Mouse (Mus musculus) MEL-GATA-1-ER (cell line): ENCODE data around the gene Fam168a.
A peak's percentile ranks its signal among the peaks of the same experiment; 100 is the strongest.
"Not testable (repeated sequence)": the region's sequence is repeated elsewhere in the genome, so short reads cannot be mapped to it uniquely, and the experiment has no call there.

Experiments used
- DNase-seq: peaks from one replicate; pipeline ENCODE4 v3.0.0-alpha.2; 2012; ENCODE audit warnings: low read depth; ENCODE audit errors: extremely low read depth

Gene Fam168a

GRCm38 (mm10) chr7:100837701-100838100 lies 131.3 kb downstream of the Fam168a start:
- DNase-seq = no peak

GRCm38 (mm10) chr7:100839632-100840402 lies 133.4 kb downstream of the Fam168a start:
- DNase-seq = no peak

GRCm38 (mm10) chr7:100840906-100841305 lies 134.5 kb downstream of the Fam168a start:
- no peak for DNase-seq

- DNase-seq = no peak
Measured at GRCm38 (mm10) chr7:100841608-100842007, 135.2 kb downstream of the Fam168a start.

- DNase-seq = no peak
Measured at GRCm38 (mm10) chr7:100842175-100842574, 135.7 kb downstream of the Fam168a start.

GRCm38 (mm10) chr7:100843866-100844265 lies 137.4 kb downstream of the Fam168a start:
- DNase-seq = no peak

- peak; percentile 94 for DNase-seq
Measured at GRCm38 (mm10) chr7:100844385-100845025, 138.1 kb downstream of the Fam168a start.

- DNase-seq = no peak
Measured at GRCm38 (mm10) chr7:100845026-100845400, 138.6 kb downstream of the Fam168a start.

- peak; percentile 87 for DNase-seq
Measured at GRCm38 (mm10) chr7:100845412-100845811, 139.0 kb downstream of the Fam168a start.

- DNase-seq = not testable (repeated sequence)
Measured at GRCm38 (mm10) chr7:100846033-100846432, 139.6 kb downstream of the Fam168a start.

GRCm38 (mm10) chr7:100847131-100847530 lies 140.7 kb downstream of the Fam168a start:
- DNase-seq = no peak

- DNase-seq = no peak
Measured at GRCm38 (mm10) chr7:100848744-100849143, 142.3 kb downstream of the Fam168a start.

GRCm38 (mm10) chr7:100849508-100849907 lies 143.1 kb downstream of the Fam168a start:
- DNase-seq = no peak

GRCm38 (mm10) chr7:100851481-100852356 lies 145.3 kb downstream of the Fam168a start:
- DNase-seq = no peak

- no peak for DNase-seq
Measured at GRCm38 (mm10) chr7:100853396-100853795, 147.0 kb downstream of the Fam168a start.

GRCm38 (mm10) chr7:100854137-100854814 lies 147.8 kb downstream of the Fam168a start:
- no peak for DNase-seq

GRCm38 (mm10) chr7:100854861-100855260 lies 148.4 kb downstream of the Fam168a start:
- no peak for DNase-seq

GRCm38 (mm10) chr7:100855300-100855699 lies 148.9 kb downstream of the Fam168a start:
- peak; percentile 71 for DNase-seq

- peak; percentile 97 for DNase-seq
Measured at GRCm38 (mm10) chr7:100855795-100856573, 149.5 kb downstream of the Fam168a start.

GRCm38 (mm10) chr7:100860450-100860849 lies 154.0 kb downstream of the Fam168a start:
- DNase-seq = no peak
